Mouse (Mus musculus): ENCODE measurements around the gene Arhgap23. TPM values are rescaled to one million over a fixed set of nuclear protein-coding genes. Genes with fewer than 3 reads are reported as not detected.

The Arhgap23 gene
- polyA plus RNA-seq, 1 experiment from 2014 or later = 3.0 TPM

GRCm38 (mm10) chr11:97502383-97502782, 87.0 kb downstream of the Arhgap23 start:
- Histone ChIP-seq H3K27me3 (replicated peaks; ENCODE audit: control insufficient read depth, insufficient read depth, low read length) (peaks cover 22% of the 10 kb centered on the region), H3K4me2 (ENCODE audit: low read depth, low read length) (no peak overlapping the region), H3K9me3 (ENCODE audit: control insufficient read depth, low read length) (no peaks in the 10 kb centered on the region), H3K9ac (ENCODE audit: low read depth, low read length) (no peak overlapping the region), H3K4me1 (ENCODE audit: control insufficient read depth, insufficient read depth, low read length) (peaks cover 4% of the 10 kb centered on the region), H3K27ac (ENCODE audit: low read length) (no peak overlapping the region), H3K4me3 (ENCODE audit: low read length) (no peak overlapping the region), H3K36me3 (ENCODE audit: control insufficient read depth, insufficient read depth, low read length) (no peaks in the 10 kb centered on the region)
- WGBS = 43% methylated on average over 9 of the region's 9 CpGs
- no peak for ATAC-seq

- no peaks in the 10 kb centered on the region for H3K9me3 ChIP-seq (ENCODE audit: control insufficient read depth, low read length)
- no peak for ATAC-seq
- peaks cover 22% of the 10 kb centered on the region for H3K27me3 ChIP-seq (replicated peaks; ENCODE audit: control insufficient read depth, insufficient read depth, low read length)
- H3K36me3 ChIP-seq (ENCODE audit: control insufficient read depth, insufficient read depth, low read length) = no peaks in the 10 kb centered on the region
- no peak overlapping the region for H3K4me2 ChIP-seq (ENCODE audit: low read depth, low read length)
- H3K4me1 ChIP-seq (ENCODE audit: control insufficient read depth, insufficient read depth, low read length) = peaks cover 4% of the 10 kb centered on the region
- no peak overlapping the region for H3K9ac ChIP-seq (ENCODE audit: low read depth, low read length)
- 78% methylated on average over 4 of the region's 4 CpGs for WGBS
- no peak overlapping the region for H3K4me3 ChIP-seq (ENCODE audit: low read length)
- H3K27ac ChIP-seq (ENCODE audit: low read length) = no peak overlapping the region
Measured at GRCm38 (mm10) chr11:97502846-97503245, 87.5 kb downstream of the Arhgap23 start.

GRCm38 (mm10) chr11:97505784-97506183, 90.5 kb downstream of the Arhgap23 start:
- peaks cover 4% of the 10 kb centered on the region for H3K4me1 ChIP-seq (ENCODE audit: control insufficient read depth, insufficient read depth, low read length)
- ATAC-seq = no peak
- WGBS = 70% methylated on average over 4 of the region's 4 CpGs
- H3K27ac ChIP-seq (ENCODE audit: low read length) = no peak overlapping the region
- H3K9me3 ChIP-seq (ENCODE audit: control insufficient read depth, low read length) = no peaks in the 10 kb centered on the region
- H3K9ac ChIP-seq (ENCODE audit: low read depth, low read length) = no peak overlapping the region
- H3K27me3 ChIP-seq (replicated peaks; ENCODE audit: control insufficient read depth, insufficient read depth, low read length) = 0 out of 2 replicates have a peak, but pooled peaks cover 7% of the 10 kb centered on the region
- H3K36me3 ChIP-seq (ENCODE audit: control insufficient read depth, insufficient read depth, low read length) = no peaks in the 10 kb centered on the region
- no peak overlapping the region for H3K4me2 ChIP-seq (ENCODE audit: low read depth, low read length)
- H3K4me3 ChIP-seq (ENCODE audit: low read length) = no peak overlapping the region

- no peak for ATAC-seq
- Histone ChIP-seq H3K4me3 (ENCODE audit: low read length) (no peak overlapping the region), H3K4me1 (ENCODE audit: control insufficient read depth, insufficient read depth, low read length) (peaks cover 4% of the 10 kb centered on the region; the same call in 1 of the 2 replicates), H3K27me3 (replicated peaks; ENCODE audit: control insufficient read depth, insufficient read depth, low read length) (0 out of 2 replicates have a peak, but pooled peaks cover 3% of the 10 kb centered on the region), H3K4me2 (ENCODE audit: low read depth, low read length) (no peak overlapping the region), H3K27ac (ENCODE audit: low read length) (no peak overlapping the region), H3K9ac (ENCODE audit: low read depth, low read length) (no peak overlapping the region), H3K36me3 (ENCODE audit: control insufficient read depth, insufficient read depth, low read length) (no peaks in the 10 kb centered on the region), H3K9me3 (ENCODE audit: control insufficient read depth, low read length) (no peaks in the 10 kb centered on the region)
- WGBS = 61% methylated on average over 8 of the region's 8 CpGs
Measured at GRCm38 (mm10) chr11:97506331-97506730, 91.0 kb downstream of the Arhgap23 start.

- Histone ChIP-seq H3K4me3 (ENCODE audit: low read length) (no peak overlapping the region), H3K9ac (ENCODE audit: low read depth, low read length) (no peak overlapping the region), H3K4me2 (ENCODE audit: low read depth, low read length) (no peak overlapping the region), H3K27ac (ENCODE audit: low read length) (no peak overlapping the region), H3K36me3 (ENCODE audit: control insufficient read depth, insufficient read depth, low read length) (no peaks in the 10 kb centered on the region), H3K27me3 (replicated peaks; ENCODE audit: control insufficient read depth, insufficient read depth, low read length) (0 out of 2 replicates have a peak, but pooled peaks cover 3% of the 10 kb centered on the region), H3K4me1 (ENCODE audit: control insufficient read depth, insufficient read depth, low read length) (no peaks in the 10 kb centered on the region), H3K9me3 (ENCODE audit: control insufficient read depth, low read length) (no peaks in the 10 kb centered on the region)
- ATAC-seq = no peak
- 74% methylated on average over 3 of the region's 3 CpGs for WGBS
Measured at GRCm38 (mm10) chr11:97508198-97508597, 92.9 kb downstream of the Arhgap23 start.

- no peak for ATAC-seq
- Histone ChIP-seq H3K9me3 (ENCODE audit: control insufficient read depth, low read length) (no peaks in the 10 kb centered on the region), H3K9ac (ENCODE audit: low read depth, low read length) (no peak overlapping the region), H3K4me2 (ENCODE audit: low read depth, low read length) (no peak overlapping the region), H3K4me3 (ENCODE audit: low read length) (no peak overlapping the region), H3K4me1 (ENCODE audit: control insufficient read depth, insufficient read depth, low read length) (no peaks in the 10 kb centered on the region), H3K27me3 (replicated peaks; ENCODE audit: control insufficient read depth, insufficient read depth, low read length) (0 out of 2 replicates have a peak, but pooled peaks cover 3% of the 10 kb centered on the region), H3K36me3 (ENCODE audit: control insufficient read depth, insufficient read depth, low read length) (no peaks in the 10 kb centered on the region), H3K27ac (ENCODE audit: low read length) (no peak overlapping the region)
- WGBS = 47% methylated on average over 5 of the region's 5 CpGs
Measured at GRCm38 (mm10) chr11:97509058-97509457, 93.7 kb downstream of the Arhgap23 start.

- H3K27ac ChIP-seq (ENCODE audit: low read length) = no peak overlapping the region
Measured at GRCm38 (mm10) chr11:97509715-97510485, 94.6 kb downstream of the Arhgap23 start.

GRCm38 (mm10) chr11:97510966-97511660, 95.8 kb downstream of the Arhgap23 start:
- Histone ChIP-seq H3K4me2 (ENCODE audit: low read depth, low read length) (peak overlapping the region; percentile 22; the same call in 1 of the 2 replicates), H3K36me3 (ENCODE audit: control insufficient read depth, insufficient read depth, low read length) (no peaks in the 10 kb centered on the region), H3K9me3 (ENCODE audit: control insufficient read depth, low read length) (no peaks in the 10 kb centered on the region), H3K9ac (ENCODE audit: low read depth, low read length) (no peak overlapping the region), H3K27ac (ENCODE audit: low read length) (no peak overlapping the region), H3K4me3 (ENCODE audit: low read length) (no peak overlapping the region), H3K27me3 (replicated peaks; ENCODE audit: control insufficient read depth, insufficient read depth, low read length) (0 out of 2 replicates have a peak, but pooled peaks cover 3% of the 10 kb centered on the region), H3K4me1 (ENCODE audit: control insufficient read depth, insufficient read depth, low read length) (no peaks in the 10 kb centered on the region)
- WGBS = 34% methylated on average over 10 of the region's 10 CpGs
- 0 out of 2 replicates have a peak, but pooled peaks have one; percentile 46 for ATAC-seq

More at GRCm38 (mm10) chr11:97509715-97510485, 94.6 kb downstream of the Arhgap23 start:
- Histone ChIP-seq H3K36me3 (ENCODE audit: control insufficient read depth, insufficient read depth, low read length) (no peaks in the 10 kb centered on the region), H3K4me1 (ENCODE audit: control insufficient read depth, insufficient read depth, low read length) (no peaks in the 10 kb centered on the region), H3K4me3 (ENCODE audit: low read length) (no peak overlapping the region), H3K9me3 (ENCODE audit: control insufficient read depth, low read length) (no peaks in the 10 kb centered on the region), H3K27me3 (replicated peaks; ENCODE audit: control insufficient read depth, insufficient read depth, low read length) (0 out of 2 replicates have a peak, but pooled peaks cover 3% of the 10 kb centered on the region), H3K9ac (ENCODE audit: low read depth, low read length) (no peak overlapping the region), H3K4me2 (ENCODE audit: low read depth, low read length) (no peak overlapping the region)
- ATAC-seq = no peak
- 66% methylated on average over 24 of the region's 24 CpGs for WGBS

GRCm38 (mm10) chr11:97511661-97512369, 96.5 kb downstream of the Arhgap23 start:
- no peaks in the 10 kb centered on the region for H3K9me3 ChIP-seq (ENCODE audit: control insufficient read depth, low read length)
- peak overlapping the region; percentile 48; the same call in 1 of the 2 replicates for H3K9ac ChIP-seq (ENCODE audit: low read depth, low read length)
- no peaks in the 10 kb centered on the region for H3K36me3 ChIP-seq (ENCODE audit: control insufficient read depth, insufficient read depth, low read length)
- H3K4me2 ChIP-seq (ENCODE audit: low read depth, low read length) = peak overlapping the region; percentile 22
- H3K27me3 ChIP-seq (replicated peaks; ENCODE audit: control insufficient read depth, insufficient read depth, low read length) = 0 out of 2 replicates have a peak, but pooled peaks cover 3% of the 10 kb centered on the region
- peak overlapping the region; percentile 9; the same call in 1 of the 2 replicates for H3K4me3 ChIP-seq (ENCODE audit: low read length)
- peak; percentile 44; the same call in 1 of the 2 replicates for ATAC-seq
- H3K27ac ChIP-seq (ENCODE audit: low read length) = peak overlapping the region; percentile 39
- WGBS = 50% methylated on average over 13 of the region's 13 CpGs
- H3K4me1 ChIP-seq (ENCODE audit: control insufficient read depth, insufficient read depth, low read length) = no peaks in the 10 kb centered on the region

Measured in intestine, embryonic 16.5 days (tissue).